Mouse (Mus musculus) gastrocnemius, adult 8-10 months (tissue): ENCODE measurements around the gene Usp50. TPM values are rescaled to one million over a fixed set of nuclear protein-coding genes. Genes with fewer than 3 reads are reported as not detected.

ENCODE experiments used
- DNase-seq, 2 experiments: peaks; one replicate each; pipeline ENCODE4 v3.0.0; 2022; ENCODE audit warnings: low spot score in 2 of 2
- total RNA-seq, 4 experiments: library from RNA; stranded (reverse); gene quantifications; 2 replicates each; pipeline ENCODE4 v1.2.4; 2022

Gene Usp50
- total RNA-seq, result not detected

DNA sequence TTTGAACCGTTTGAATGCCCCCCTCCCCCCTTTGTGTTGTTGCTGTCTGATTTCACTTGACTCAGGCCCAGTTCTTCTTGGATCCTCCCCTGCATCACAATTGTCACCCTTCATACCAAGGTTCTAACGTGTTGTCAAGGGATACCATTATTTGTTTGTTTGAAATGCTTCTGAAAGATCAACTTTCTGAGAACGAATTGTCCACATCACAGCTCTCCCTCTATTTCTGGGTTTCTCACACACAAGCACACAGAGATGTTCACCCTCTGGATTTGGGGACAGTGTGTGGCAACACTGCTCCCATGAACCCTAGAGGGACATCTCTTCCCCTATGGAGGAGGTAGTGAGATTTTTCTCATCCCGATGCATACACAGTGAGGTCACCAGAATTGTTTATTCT lies at the start of gene Usp50:
Usp50 (minus strand) TSS at position 101 of the 400 bp plus-strand sequence.
- no peak for DNase-seq

DNA sequence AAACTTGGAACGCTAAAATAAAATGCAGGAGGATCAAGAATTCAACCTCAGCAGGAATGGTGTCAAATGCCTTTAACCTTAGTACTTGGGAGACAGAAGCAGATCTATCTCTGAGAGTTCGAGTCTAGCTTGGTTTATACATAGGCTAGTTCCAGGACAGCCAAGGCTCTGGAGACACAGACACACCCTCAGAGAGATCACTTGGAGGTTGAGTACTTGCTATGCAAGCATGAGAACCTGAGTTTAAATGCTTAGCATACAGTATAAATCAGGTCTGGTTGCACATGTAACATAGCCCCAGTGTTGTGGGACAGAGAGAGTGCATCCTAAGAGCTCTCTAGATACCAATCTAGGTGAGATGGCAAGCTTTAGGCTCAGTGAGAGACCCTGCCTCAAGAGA lies 34.1 kb upstream of the Usp50 start:
- DNase-seq, result no peak

DNA sequence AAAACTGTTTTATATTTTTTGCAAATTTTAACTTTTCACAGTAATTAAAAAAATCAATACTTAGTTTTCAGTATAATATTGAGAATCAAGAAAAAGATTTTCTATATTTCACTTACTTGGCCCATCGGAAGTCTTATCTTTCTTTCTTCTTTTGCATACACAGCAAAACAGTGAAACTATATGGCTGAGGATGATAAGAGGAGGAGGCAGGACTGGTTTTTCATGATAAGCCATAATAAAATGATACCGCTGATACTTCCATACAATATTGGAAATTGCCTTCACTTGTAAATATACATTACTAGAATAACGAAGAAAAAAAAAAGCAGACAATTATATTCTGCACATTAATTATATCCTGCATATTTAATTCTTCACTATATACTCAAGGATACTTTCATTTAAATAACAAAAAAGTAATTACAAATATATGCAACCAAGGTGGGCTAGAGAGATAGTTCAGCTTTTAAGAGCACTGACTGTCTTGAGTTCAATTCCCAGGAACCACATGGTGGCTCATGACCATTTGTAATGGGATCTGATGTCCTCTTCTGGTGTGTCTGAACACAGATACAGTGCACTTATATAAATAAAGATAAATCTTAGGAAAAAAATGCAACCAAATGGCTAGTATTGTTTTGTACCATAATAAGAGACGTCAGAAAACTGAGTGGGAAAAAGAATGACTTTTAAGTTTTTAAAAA lies 33.5 kb upstream of the Usp50 start:
- no peak for DNase-seq

DNA sequence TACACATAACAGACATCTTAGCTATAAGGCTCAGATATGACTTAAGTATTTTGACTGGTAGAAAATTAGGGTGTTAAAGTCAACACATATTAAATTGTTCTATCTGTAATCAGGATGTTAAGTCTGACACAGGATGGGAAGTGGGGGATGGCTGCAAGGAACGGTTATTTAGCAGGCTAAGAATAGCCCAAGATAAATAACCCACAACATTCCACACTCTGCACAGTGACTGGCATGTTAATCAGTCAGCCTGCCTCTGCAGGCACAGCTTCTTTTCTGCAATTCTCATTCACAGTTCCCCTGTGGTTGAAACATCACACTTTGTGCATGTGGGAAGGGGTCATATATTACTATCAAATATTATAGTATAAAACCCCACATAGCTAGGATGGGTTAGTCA lies 32.6 kb upstream of the Usp50 start:
- no peak for DNase-seq

DNA sequence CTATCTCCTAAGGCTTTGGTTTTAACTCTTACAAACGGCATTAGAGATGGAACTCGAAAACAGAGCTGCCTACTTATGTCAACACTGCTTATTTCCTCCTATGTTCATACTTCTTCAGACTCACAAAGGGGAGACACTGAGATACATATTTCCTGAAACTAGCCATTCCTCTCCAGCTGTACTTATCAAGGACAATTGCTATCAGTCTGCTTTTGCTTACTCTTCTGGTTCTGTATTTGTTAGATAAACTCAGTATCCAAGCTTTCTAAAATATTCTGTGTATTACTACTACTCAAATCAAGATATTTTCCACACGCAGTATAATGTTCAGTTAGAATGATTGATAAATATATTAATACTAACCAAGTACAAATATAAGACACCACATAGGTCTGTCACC lies 18.7 kb upstream of the Usp50 start:
- no peak for DNase-seq

DNA sequence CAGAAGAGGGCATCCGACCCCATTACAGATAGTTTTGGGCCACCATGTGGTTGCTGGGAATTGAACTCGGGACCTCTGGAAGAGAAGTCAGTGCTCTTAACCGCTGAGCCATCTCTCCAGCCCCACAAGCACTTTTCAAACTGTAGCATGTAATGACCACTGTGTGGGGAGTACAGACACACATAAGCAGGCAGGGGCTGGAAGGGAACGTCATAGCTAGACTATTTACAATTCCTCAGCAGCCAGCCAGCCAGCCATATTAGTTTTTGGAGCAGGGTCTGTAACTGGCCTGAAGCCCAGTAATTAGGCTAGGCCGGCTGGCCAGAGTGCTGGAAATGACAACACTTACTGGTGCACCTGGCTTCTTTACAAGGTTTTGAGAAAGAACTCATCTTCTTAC lies 15.2 kb upstream of the Usp50 start:
- no peak for DNase-seq

DNA sequence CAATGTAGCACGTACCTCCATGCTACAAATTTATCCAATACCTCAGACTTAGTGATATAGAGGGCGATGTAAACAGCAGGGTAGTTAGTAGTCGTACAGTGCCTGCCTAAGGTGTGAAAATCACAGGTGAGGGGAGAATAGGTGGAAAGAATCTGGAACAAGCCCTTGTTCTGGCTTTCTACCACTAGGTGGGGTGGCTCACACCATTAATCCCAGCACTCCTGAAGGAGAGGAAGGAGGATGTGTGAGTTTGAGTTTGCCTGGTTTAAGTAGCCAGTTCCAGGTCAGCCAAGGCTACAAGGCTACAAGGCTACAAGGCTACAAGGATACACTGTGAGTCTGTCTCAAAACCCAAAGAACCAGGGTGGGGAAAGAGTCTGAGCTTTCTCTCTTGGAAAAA lies 12.4 kb upstream of the Usp50 start:
- no peak for DNase-seq

DNA sequence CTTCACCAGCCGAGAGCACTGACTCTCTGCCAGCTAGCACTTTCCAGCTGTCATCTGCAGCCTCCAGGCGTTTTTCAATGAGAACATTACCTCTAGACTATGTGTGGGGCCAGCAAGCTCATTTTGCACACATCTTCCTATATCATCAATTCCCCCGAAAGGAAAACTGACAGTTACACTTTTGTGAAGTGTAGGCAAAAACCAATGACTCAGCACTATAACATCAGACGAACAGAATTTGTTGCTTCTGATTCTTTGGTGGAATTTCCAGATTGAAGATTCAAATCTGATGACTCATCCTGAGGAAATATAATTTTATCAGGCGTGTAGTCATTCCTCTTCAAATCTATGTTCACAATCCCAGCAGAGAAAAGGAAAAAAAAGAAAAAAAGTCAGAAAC lies 9.3 kb upstream of the Usp50 start:
- DNase-seq, result no peak

DNA sequence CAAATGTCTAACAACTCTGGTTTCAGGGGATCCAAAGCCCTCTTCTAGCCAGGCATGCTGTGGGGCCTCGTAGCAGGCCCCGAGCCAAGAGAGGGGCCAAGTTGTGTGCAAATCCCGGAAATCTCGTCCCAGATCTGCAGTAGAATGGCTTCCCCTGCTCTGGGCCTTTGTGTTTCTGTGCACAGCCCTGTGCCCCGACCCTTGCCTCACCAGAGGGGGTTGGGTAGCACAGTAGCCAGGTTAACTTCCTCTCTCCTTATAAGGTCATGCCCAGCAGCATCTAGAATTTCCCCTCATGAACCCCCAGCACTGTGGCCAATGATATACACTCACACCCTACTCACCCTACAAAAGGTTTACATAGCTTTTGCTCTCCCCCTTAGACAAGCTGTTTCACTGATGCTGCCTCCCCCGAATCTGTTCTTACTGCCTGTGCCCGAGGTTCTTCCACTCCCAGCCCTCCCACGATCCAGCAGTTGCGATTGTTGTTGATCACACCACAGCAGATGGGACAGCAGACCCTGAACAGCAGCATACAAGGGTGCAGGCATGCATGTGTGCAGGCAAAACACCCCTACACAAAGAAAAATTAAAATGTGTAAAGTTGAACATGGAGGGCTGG lies 4.6 kb upstream of the Usp50 start:
- no peak for DNase-seq

DNA sequence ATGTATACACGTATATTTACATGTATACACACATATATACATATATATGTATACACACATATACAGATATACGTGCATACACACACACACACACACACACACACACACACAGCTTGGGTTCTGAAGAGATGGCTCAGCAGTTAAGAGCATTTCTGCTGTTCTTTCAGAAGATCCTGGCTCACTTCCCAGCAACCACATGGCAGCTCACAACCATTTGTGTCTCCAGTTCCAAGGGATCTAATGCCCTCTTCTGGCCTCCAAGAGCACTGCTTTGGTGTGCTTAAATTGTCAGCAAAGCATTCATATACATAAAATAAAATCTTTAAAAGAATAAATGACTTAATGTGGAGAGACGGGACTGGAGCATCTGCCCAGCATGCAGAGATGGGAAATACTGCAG lies 837 bp downstream of the Usp50 start:
- peak; percentile 44 to 61 for DNase-seq

DNA sequence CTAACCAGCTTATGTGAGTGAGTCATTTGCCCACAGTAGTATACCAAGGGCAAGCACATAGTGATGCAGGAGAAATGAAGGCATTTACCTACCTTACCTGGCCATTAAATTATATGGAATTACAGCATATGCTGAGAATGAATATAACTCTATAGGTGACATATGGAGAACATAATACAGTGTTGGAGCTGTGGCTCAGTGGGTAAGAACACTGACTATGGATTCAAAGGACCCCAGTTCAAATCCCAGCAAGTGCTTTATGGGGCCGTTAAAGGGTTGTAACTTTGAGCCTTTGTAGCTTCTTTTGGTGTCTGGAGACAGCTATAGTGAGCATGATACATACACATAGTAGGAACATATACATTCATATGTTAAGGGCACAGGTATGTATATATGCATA lies 1.8 kb downstream of the Usp50 start:
- DNase-seq, result no peak

DNA sequence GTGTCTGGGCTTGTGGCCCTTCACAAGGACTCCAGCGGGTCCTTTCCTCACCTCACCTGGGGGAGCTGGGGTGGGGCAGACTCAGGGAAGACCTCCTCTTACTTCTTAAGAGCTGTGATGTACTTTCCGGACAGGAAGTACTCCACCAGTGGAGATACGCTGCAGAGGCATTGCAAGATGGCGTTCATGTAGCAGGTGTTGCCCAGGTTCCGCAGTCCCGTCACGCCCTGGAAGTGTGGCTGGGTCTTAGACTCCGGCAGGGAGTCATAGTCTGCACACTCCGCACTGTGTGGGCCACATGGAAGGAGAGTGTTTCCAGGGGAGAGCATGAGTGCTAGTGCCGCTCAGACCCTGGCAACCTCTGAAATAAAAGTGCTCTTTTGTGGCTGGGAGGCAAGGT lies 3.0 kb downstream of the Usp50 start:
- DNase-seq, result no peak

DNA sequence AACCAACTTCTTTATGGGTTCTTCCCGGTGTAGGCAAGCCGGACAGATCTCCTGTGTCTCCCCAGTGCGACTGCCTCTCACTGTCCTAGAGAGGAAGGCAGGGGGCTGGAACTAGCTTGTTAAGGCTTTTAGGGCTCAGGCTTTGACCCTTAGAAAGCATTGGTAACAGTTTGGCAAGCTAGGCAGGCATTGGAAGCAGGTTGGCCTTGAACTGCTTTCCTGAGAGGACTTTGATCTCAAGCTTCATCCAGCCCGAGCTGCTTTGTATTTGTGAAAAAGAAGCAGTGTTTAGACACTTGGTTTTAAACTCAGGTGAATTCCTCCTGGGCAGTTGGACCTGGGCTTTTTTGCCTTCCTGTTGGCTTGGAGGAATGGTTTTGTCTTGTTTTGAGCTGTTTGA lies 4.5 kb downstream of the Usp50 start:
- DNase-seq, result no peak

DNA sequence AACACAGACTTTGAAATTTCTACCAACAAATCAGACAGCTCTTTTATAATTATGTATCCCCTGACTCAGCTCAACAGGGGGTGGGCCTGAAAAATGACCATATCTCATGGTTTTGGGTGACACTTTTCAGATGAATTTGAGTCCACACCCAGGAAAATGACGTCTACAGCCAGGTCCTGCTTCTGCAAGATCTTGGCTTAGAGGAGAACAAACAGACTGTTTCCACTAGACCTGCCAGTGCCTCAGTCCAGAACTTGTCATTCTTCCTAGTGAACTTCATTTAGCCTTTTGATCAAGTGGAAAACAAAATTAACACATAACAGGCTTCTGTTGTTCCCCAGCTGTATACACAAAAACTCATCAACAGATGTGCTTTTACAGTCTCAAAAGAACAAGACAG lies 6.9 kb downstream of the Usp50 start:
- DNase-seq, result no peak

DNA sequence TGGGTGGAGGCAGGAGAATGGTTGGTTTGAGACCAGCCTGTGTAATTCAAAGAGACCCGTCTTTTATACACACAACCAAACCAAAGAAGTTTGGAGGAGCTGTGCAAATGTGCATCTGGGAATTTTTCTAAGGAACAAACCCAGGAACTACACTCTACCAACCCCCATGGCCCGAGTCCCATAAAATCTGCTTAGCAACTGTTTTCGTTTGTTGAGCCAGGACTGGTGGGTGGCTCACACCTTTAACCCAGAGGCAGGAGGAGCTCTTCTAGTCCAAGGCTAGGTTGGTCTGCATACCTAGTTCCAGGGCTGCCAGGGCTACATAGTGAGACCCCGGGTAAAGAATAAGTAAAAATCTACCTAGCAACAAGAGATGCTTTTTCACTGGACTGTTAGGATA lies 7.3 kb downstream of the Usp50 start:
- DNase-seq, result no peak

DNA sequence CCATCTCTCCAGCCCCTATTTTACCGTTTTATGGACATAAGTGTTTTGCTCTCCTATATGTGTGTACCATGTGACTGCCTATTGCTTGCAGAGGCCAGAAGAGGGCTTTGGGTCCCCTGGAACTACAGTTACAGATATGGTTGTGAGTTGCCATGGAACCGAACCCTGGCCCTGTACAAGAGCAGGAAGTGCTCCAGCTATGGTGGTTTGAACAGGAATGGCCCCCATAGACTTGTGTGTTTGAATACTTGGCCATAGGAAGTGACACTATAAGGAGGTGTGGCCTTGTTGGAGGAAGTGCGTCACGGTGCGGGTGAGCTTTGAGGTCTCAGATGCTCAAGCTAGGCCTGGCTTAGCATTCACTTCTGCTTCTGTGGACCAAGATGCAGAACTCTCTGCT lies 11.1 kb downstream of the Usp50 start:
- DNase-seq, result no peak

DNA sequence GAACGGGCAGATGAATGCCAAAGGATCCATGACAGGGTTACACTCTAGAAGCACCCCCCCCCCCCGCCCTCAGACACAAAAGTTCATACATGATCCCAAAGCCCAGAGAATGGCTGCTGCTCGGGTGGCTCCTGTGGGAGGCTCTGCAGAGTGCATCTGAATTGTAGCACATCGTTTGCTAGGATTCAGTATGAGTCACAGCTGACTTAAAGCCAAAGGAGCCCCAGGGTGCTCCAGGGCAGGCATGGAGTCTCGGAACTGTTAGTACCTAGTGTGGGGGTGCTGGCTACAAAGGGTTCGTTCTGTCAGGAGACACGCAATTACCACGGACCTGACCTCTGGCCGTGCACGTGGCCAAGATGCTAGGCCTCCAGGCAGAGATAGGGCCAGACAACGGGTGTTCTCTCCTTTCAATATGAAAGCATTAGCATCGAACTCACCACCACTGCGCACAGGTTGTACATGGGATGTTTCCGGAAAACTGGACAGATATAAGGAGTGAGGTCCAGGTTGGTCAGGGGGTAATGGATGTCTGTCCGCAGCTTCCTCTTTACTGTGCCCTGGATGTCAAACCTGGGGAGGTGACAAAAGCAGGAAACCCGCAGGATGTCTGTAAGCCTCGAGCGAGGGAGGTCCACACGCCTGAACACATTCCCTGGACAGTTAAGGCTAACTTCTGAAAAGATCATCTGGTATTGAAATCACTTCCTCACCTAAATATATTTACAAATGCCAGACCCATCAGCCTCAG lies 13.7 kb downstream of the Usp50 start:
- no peak for DNase-seq

DNA sequence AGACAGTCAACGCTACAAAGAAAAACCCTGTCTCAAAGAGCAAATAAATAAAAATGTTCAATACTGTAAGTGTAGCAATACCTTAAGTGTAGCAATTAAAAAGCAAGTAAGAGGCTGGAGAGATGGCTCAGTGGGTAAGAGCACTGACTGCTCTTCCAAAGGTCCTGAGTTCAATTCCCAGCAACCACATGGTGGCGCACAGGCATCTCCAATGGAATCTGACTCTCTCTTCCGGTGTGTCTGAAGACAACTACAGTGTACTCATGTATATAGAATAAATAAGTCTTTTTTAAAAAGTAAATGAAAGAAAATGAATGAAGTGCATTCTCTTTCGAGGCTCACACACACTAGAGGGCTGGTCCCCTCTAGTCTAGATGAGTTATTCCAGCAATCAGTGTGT lies 15.1 kb downstream of the Usp50 start:
- DNase-seq, result no peak

DNA sequence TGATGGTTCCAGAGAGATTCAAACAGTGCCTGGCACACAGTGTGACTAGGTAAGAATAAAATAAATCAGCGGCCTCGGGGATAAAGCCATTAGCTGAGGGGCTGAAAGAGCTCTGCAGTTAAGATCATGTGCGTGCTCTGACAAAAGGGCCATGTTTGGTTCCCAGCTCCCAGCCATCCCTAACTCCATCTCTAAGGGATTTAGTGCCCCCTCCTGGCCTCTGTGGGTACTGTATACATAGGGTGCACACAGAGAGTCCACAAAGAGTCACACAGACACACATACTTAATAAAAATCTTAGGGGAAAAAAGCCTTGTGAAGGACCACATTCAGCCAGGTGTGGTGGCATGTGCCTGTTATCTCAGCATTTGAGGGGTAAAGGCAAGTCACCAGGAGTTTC lies 15.7 kb downstream of the Usp50 start:
- no peak for DNase-seq

DNA sequence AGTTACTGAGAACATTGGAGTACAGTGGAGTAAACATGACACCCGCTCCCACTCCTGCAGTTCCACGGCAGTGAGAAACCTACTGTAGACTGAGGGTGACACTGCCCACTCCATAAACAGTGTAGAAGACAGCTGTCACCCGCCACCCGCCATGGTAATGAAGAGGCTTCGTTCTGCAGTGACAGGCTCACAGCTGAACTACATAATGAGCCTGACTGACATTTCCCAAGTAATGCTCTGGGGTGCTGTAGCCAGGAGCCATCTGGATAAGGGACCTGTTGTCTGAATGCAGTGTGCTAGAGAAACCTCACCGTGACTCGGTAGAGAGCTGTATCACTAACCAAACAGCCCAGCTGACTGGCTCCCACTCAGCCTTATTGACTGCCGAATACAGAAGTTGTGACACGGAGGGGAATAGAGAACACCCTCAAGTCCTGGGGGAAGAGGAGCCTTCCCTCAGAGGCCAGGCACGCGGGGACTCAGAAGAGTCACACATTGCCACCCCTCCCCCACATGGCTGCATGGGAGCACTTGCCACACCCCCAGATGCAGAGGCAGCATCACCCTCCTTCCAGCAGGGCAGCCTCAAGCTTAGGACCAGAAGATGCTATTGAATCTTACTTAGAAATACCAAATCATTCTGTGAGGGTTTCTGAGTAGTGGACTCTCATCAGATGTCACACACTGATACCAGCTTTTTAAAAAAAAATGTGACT lies 17.2 kb downstream of the Usp50 start:
- DNase-seq, result no peak

DNA sequence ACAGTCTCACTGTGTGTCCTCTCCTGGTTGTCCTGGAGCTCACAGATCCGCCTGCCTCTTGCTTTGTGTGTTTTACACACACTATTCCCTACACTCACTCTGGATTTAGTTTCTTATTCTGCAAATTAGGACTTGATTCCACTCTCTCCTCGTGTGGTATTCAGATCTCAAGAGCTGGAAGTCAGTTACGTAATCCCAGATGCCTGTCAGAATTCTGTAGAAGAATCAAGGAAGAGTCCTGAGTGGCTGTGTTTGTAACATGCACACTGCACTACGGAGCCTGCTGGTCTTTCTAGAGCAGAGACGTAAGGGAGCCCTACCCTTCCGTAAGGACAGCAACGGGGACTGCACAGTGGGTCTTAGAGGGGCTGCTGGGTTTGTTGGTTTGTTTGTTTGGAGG lies 23.9 kb downstream of the Usp50 start:
- DNase-seq, result no peak

DNA sequence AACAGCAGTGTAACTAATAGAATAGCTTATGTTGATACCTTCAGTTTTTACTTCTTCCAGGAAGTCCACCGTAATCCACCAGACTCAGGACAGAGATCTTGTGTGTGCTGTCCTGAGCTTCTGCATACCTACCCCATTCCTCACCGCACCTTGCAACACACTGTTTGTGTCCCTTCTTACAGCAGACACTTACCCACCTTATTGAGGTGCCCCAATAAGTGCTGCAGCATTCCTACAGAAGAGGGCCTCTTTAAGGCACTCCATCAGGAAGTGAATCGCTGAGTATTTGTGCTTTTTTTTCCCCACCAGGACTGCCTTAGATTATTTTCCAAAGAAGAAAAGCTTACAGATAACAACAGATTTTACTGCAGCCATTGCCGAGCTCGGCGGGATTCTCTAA lies 27.6 kb downstream of the Usp50 start:
- DNase-seq, result no peak
